Mouse (Mus musculus): ENCODE results near the gene Adh5. TPM values are rescaled to one million over a fixed set of nuclear protein-coding genes. Genes with fewer than 3 reads are reported as not detected.
"Not testable (repeated sequence)": the region's sequence is repeated elsewhere in the genome, so short reads cannot be mapped to it uniquely, and the experiment has no call there.

Adh5 gene
- polyA plus RNA-seq, 1 experiment from 2014 or later, result 119 TPM

GRCm38 (mm10) chr3:138460260-138460659, 17.4 kb downstream of the Adh5 start:
- H3K4me2 ChIP-seq, result no peak overlapping the region
- no peak overlapping the region for H3K27ac ChIP-seq (replicated peaks)
- no peak overlapping the region for H3K9ac ChIP-seq
- H3K27me3 ChIP-seq, result no peaks in the 10 kb centered on the region
- peaks cover 5% of the 10 kb centered on the region; the same call in 1 of the 2 replicates for H3K4me1 ChIP-seq (replicated peaks)
- WGBS (ENCODE audit: insufficient replicate concordance), result 83% methylated on average over 13 of the region's 13 CpGs
- no peaks in the 10 kb centered on the region for H3K9me3 ChIP-seq (replicated peaks)
- no peak for ATAC-seq (ENCODE audit: insufficient read depth)
- no peak overlapping the region for H3K4me3 ChIP-seq (replicated peaks)
- H3K36me3 ChIP-seq (replicated peaks), result peaks cover 84% of the 10 kb centered on the region

- no peak for ATAC-seq (ENCODE audit: insufficient read depth)
- H3K36me3 ChIP-seq (replicated peaks), result peaks cover 84% of the 10 kb centered on the region
- H3K9ac ChIP-seq, result no peak overlapping the region
- 73% methylated on average over 3 of the region's 3 CpGs for WGBS (ENCODE audit: insufficient replicate concordance)
- no peaks in the 10 kb centered on the region for H3K9me3 ChIP-seq (replicated peaks)
- H3K4me3 ChIP-seq (replicated peaks), result no peak overlapping the region
- H3K4me1 ChIP-seq (replicated peaks), result peaks cover 5% of the 10 kb centered on the region; the same call in 1 of the 2 replicates
- no peak overlapping the region for H3K4me2 ChIP-seq
- no peaks in the 10 kb centered on the region for H3K27me3 ChIP-seq
- no peak overlapping the region for H3K27ac ChIP-seq (replicated peaks)
These were observed 18.9 kb downstream of the Adh5 start for GRCm38 (mm10) chr3:138461832-138462231.

GRCm38 (mm10) chr3:138463137-138463536, 20.2 kb downstream of the Adh5 start:
- H3K9ac ChIP-seq, result no peak overlapping the region
- H3K9me3 ChIP-seq (replicated peaks), result no peaks in the 10 kb centered on the region
- no peak overlapping the region for H3K4me2 ChIP-seq
- H3K4me3 ChIP-seq (replicated peaks), result no peak overlapping the region
- 79% methylated on average over 2 of the region's 2 CpGs for WGBS (ENCODE audit: insufficient replicate concordance)
- H3K27me3 ChIP-seq, result no peaks in the 10 kb centered on the region
- no peak overlapping the region for H3K27ac ChIP-seq (replicated peaks)
- peaks cover 5% of the 10 kb centered on the region; the same call in 1 of the 2 replicates for H3K4me1 ChIP-seq (replicated peaks)
- peak; percentile 77 for ATAC-seq (ENCODE audit: insufficient read depth)
- H3K36me3 ChIP-seq (replicated peaks), result peaks cover 83% of the 10 kb centered on the region

- peak; percentile 60; the same call in 1 of the 2 replicates for ATAC-seq (ENCODE audit: insufficient read depth)
These were observed 20.9 kb downstream of the Adh5 start for GRCm38 (mm10) chr3:138463807-138464206.

GRCm38 (mm10) chr3:138464573-138465147, 21.8 kb downstream of the Adh5 start:
- Histone ChIP-seq H3K27me3 (no peaks in the 10 kb centered on the region), H3K27ac (replicated peaks) (0 out of 2 replicates have a peak overlapping the region, but pooled peaks have one; percentile 38), H3K4me1 (replicated peaks) (peaks cover 5% of the 10 kb centered on the region; the same call in 1 of the 2 replicates), H3K4me3 (replicated peaks) (no peak overlapping the region), H3K9ac (no peak overlapping the region), H3K36me3 (replicated peaks) (peaks cover 86% of the 10 kb centered on the region), H3K9me3 (replicated peaks) (no peaks in the 10 kb centered on the region), H3K4me2 (no peak overlapping the region)
- no peak for ATAC-seq (ENCODE audit: insufficient read depth)
- 69% methylated on average over 16 of the region's 16 CpGs for WGBS (ENCODE audit: insufficient replicate concordance)

More at GRCm38 (mm10) chr3:138463807-138464206, 20.9 kb downstream of the Adh5 start:
- no peak overlapping the region for H3K9ac ChIP-seq
- 73% methylated on average over 6 of the region's 6 CpGs for WGBS (ENCODE audit: insufficient replicate concordance)
- peaks cover 5% of the 10 kb centered on the region; the same call in 1 of the 2 replicates for H3K4me1 ChIP-seq (replicated peaks)
- H3K4me3 ChIP-seq (replicated peaks), result no peak overlapping the region
- H3K9me3 ChIP-seq (replicated peaks), result no peaks in the 10 kb centered on the region
- H3K4me2 ChIP-seq, result no peak overlapping the region; the same call in 1 of the 2 replicates
- peak overlapping the region; percentile 38 for H3K27ac ChIP-seq (replicated peaks)
- no peaks in the 10 kb centered on the region for H3K27me3 ChIP-seq
- peaks cover 84% of the 10 kb centered on the region for H3K36me3 ChIP-seq (replicated peaks)

GRCm38 (mm10) chr3:138466656-138467055, 23.8 kb downstream of the Adh5 start:
- H3K27me3 ChIP-seq; H3K9ac ChIP-seq; H3K4me3 ChIP-seq (replicated peaks); H3K9me3 ChIP-seq (replicated peaks); H3K4me2 ChIP-seq; ATAC-seq (ENCODE audit: insufficient read depth); H3K4me1 ChIP-seq (replicated peaks); H3K27ac ChIP-seq (replicated peaks): not testable (repeated sequence)
- WGBS (ENCODE audit: insufficient replicate concordance), result 89% methylated on average over 1 of the region's 1 CpGs
- H3K36me3 ChIP-seq (replicated peaks), result peaks cover 83% of the 10 kb centered on the region

GRCm38 (mm10) chr3:138471066-138471465, 28.2 kb downstream of the Adh5 start:
- ATAC-seq (ENCODE audit: insufficient read depth), result no peak
- no peak overlapping the region for H3K4me3 ChIP-seq (replicated peaks)
- H3K9ac ChIP-seq, result no peak overlapping the region
- H3K9me3 ChIP-seq (replicated peaks), result no peaks in the 10 kb centered on the region
- no peaks in the 10 kb centered on the region for H3K4me1 ChIP-seq (replicated peaks)
- H3K27ac ChIP-seq (replicated peaks), result no peak overlapping the region
- H3K4me2 ChIP-seq, result no peak overlapping the region
- H3K36me3 ChIP-seq (replicated peaks), result peaks cover 79% of the 10 kb centered on the region
- WGBS (ENCODE audit: insufficient replicate concordance), result 72% methylated on average over 3 of the region's 3 CpGs
- H3K27me3 ChIP-seq, result no peaks in the 10 kb centered on the region

GRCm38 (mm10) chr3:138479489-138479888, 36.6 kb downstream of the Adh5 start:
- Histone ChIP-seq H3K9ac (no peak overlapping the region), H3K36me3 (replicated peaks) (peaks cover 59% of the 10 kb centered on the region), H3K4me2 (no peak overlapping the region), H3K4me3 (replicated peaks) (no peak overlapping the region), H3K27ac (replicated peaks) (no peak overlapping the region), H3K27me3 (no peaks in the 10 kb centered on the region), H3K4me1 (replicated peaks) (peaks cover 23% of the 10 kb centered on the region), H3K9me3 (replicated peaks) (no peaks in the 10 kb centered on the region)
- 48% methylated on average over 8 of the region's 8 CpGs for WGBS (ENCODE audit: insufficient replicate concordance)
- peak; percentile 64 for ATAC-seq (ENCODE audit: insufficient read depth)

GRCm38 (mm10) chr3:138481526-138482284, 38.8 kb downstream of the Adh5 start:
- Histone ChIP-seq H3K4me1 (replicated peaks) (peaks cover 27% of the 10 kb centered on the region), H3K27me3 (no peaks in the 10 kb centered on the region), H3K4me3 (replicated peaks) (no peak overlapping the region), H3K36me3 (replicated peaks) (peaks cover 59% of the 10 kb centered on the region), H3K27ac (replicated peaks) (no peak overlapping the region), H3K9ac (no peak overlapping the region), H3K4me2 (no peak overlapping the region), H3K9me3 (replicated peaks) (no peaks in the 10 kb centered on the region)
- no peak for ATAC-seq (ENCODE audit: insufficient read depth)
- 64% methylated on average over 14 of the region's 14 CpGs for WGBS (ENCODE audit: insufficient replicate concordance)

GRCm38 (mm10) chr3:138483240-138483639, 40.3 kb downstream of the Adh5 start:
- Histone ChIP-seq H3K4me2 (no peak overlapping the region), H3K27me3 (no peaks in the 10 kb centered on the region), H3K4me3 (replicated peaks) (no peak overlapping the region), H3K36me3 (replicated peaks) (peaks cover 65% of the 10 kb centered on the region), H3K9me3 (replicated peaks) (no peaks in the 10 kb centered on the region), H3K9ac (no peak overlapping the region), H3K27ac (replicated peaks) (no peak overlapping the region), H3K4me1 (replicated peaks) (peaks cover 40% of the 10 kb centered on the region)
- 69% methylated on average over 2 of the region's 2 CpGs for WGBS (ENCODE audit: insufficient replicate concordance)
- ATAC-seq (ENCODE audit: insufficient read depth), result no peak

GRCm38 (mm10) chr3:138488584-138489326, 45.9 kb downstream of the Adh5 start:
- H3K9me3 ChIP-seq (replicated peaks), result no peaks in the 10 kb centered on the region
- peaks cover 27% of the 10 kb centered on the region for H3K36me3 ChIP-seq (replicated peaks)
- H3K4me3 ChIP-seq (replicated peaks), result peak overlapping the region; percentile 69
- H3K4me2 ChIP-seq, result peak overlapping the region; percentile 92
- H3K9ac ChIP-seq, result peak overlapping the region; percentile 67
- no peaks in the 10 kb centered on the region for H3K27me3 ChIP-seq
- peak; percentile 69 for ATAC-seq (ENCODE audit: insufficient read depth)
- peaks cover 25% of the 10 kb centered on the region for H3K4me1 ChIP-seq (replicated peaks)
- peak overlapping the region; percentile 79 for H3K27ac ChIP-seq (replicated peaks)
- under 1% methylated on average over 54 of the region's 61 CpGs for WGBS (ENCODE audit: insufficient replicate concordance)

Data from liver, embryonic 15.5 days (tissue).